In the genomic region with DNA sequence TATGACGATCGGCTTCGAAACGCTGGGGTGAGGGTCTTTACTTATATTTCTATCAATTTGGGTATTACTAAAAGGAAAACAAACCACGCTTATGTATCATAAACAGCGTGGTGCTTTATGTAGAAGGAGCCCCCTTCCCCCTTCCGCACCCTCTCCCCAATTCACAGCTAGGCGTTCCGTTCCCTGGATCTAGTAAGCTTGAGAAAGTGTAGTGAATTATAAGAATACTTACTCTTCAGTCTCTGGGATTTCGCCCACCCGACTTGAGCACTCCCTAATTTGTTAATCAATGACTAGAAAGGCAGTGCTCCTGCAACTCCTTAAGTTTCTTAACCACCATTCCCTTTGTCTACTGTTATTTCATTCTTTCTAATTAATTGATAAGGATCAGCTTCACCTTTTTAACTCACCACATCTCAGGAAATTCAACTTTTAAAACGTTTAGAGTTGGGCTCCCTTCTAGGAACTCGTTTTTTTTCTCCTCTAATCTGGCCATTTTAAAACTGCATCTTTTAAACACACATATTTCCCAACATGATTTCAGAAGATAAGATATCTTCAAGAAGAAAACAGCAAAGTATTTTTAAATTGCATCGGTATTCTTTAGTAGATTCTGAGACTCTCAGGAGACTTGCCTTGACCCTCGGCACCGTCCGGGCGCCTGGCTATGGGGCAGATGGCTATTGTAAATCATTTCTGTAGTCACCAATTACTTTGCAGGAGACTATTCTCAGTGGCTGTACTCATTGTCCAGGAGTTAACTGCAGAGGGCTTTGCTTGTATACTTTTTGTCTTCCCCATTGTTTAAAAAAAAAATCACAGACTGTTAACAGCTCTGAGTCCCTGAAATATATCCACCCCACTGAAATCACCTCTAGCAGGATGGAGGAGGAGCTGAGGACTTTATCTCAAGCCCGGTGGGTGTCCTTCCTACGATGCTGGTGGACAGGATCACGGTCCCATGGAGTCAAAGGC, we compare ENCODE assay signal across 8 mouse cellular contexts. TPM values are rescaled to one million over a fixed set of nuclear protein-coding genes. Genes with fewer than 3 reads are reported as not detected.
A peak's percentile ranks its signal among the peaks of the same experiment; 100 is the strongest.
DNase-seq lines count a peak whose midpoint lies in the region; ATAC-seq and TF ChIP-seq lines count a peak whose summit lies in the region.

No protein-coding gene starts in this region.

- H3K4me1 ChIP-seq in hindbrain, embryonic 14.5 days (replicated peaks; ENCODE audit: control insufficient read depth, insufficient read depth, low read length) = peaks cover 20% of the 10 kb centered on the region
- H3K4me1 ChIP-seq in midbrain, embryonic 13.5 days (replicated peaks) = peaks cover 22% of the 10 kb centered on the region

- peak overlapping the region; percentile 83 for H3K9ac ChIP-seq in hindbrain, embryonic 14.5 days
- H3K9ac ChIP-seq in midbrain, embryonic 13.5 days (replicated peaks) = peak overlapping the region; percentile 88

- peak overlapping the region; percentile 67 for H3K4me2 ChIP-seq in hindbrain, embryonic 14.5 days (replicated peaks)
- H3K4me2 ChIP-seq in midbrain, embryonic 13.5 days (replicated peaks) = peak overlapping the region; percentile 92

- DNase-seq in gastrocnemius, adult 2 months = no peak
- DNase-seq in gastrocnemius, postnatal 10 days = no peak
- peak; percentile 59 for DNase-seq in embryo, embryonic 10 days (ENCODE audit: low spot score)
- no peak for DNase-seq in hindbrain, embryonic 14.5 days (ENCODE audit: low spot score)
- no peak for DNase-seq in right cerebral cortex, adult 18-20 months
- no peak for DNase-seq in adrenal gland, postnatal 25 days
- DNase-seq in gastrocnemius, postnatal 36 days = no peak

- peak overlapping the region; percentile 84 for H3K4me3 ChIP-seq in gastrocnemius, adult 2 months
- H3K4me3 ChIP-seq in hindbrain, embryonic 14.5 days (replicated peaks; ENCODE audit: low read length) = peak overlapping the region; percentile 81
- H3K4me3 ChIP-seq in midbrain, embryonic 13.5 days (replicated peaks) = peak overlapping the region; percentile 89

- no peaks in the 10 kb centered on the region for H3K9me3 ChIP-seq in hindbrain, embryonic 14.5 days (ENCODE audit: control insufficient read depth, low read length)
- no peaks in the 10 kb centered on the region for H3K9me3 ChIP-seq in midbrain, embryonic 13.5 days

- under 1% methylated on average over 21 of the region's 21 CpGs for WGBS in hindbrain, embryonic 14.5 days
- under 1% methylated on average over 21 of the region's 21 CpGs for WGBS in midbrain, embryonic 13.5 days

- H3K27ac ChIP-seq in gastrocnemius, adult 2 months = peak overlapping the region; percentile 75; the same call in 1 of the 2 replicates
- H3K27ac ChIP-seq in hindbrain, embryonic 14.5 days = peak overlapping the region; percentile 85
- peak overlapping the region; percentile 92 for H3K27ac ChIP-seq in midbrain, embryonic 13.5 days

- intact Hi-C loops in gastrocnemius, adult 2 months (cut with DNase I) = no loop called here
- intact Hi-C loops in gastrocnemius, postnatal 36 days (cut with DNase I) = no loop called here

- no peak for TF ChIP-seq CTCF in gastrocnemius, adult 2 months (IDR thresholded peaks at IDR 0.05)

- H3K27me3 ChIP-seq in hindbrain, embryonic 14.5 days (ENCODE audit: control insufficient read depth, insufficient read depth, low read length) = no peaks in the 10 kb centered on the region
- no peaks in the 10 kb centered on the region for H3K27me3 ChIP-seq in midbrain, embryonic 13.5 days

- no peaks in the 10 kb centered on the region for H3K36me3 ChIP-seq in hindbrain, embryonic 14.5 days (replicated peaks; ENCODE audit: control insufficient read depth, insufficient read depth)
- no peaks in the 10 kb centered on the region for H3K36me3 ChIP-seq in midbrain, embryonic 13.5 days

- no peak for ATAC-seq in hindbrain, embryonic 14.5 days (ENCODE audit: low FRiP score)
- no peak for ATAC-seq in midbrain, embryonic 13.5 days

RNA-seq across cellular contexts. Expression of gene Gpc6, which starts 2.5 kb away (rescaled TPM):
- 1 to 10 TPM; 1.7 to 4.1 TPM for total RNA-seq in gastrocnemius, adult 2 months (2021)
- 10 to 100 TPM; 14.4 to 17.5 TPM for total RNA-seq in gastrocnemius, postnatal 10 days (2021)
- 17.8 and 18.6 TPM in 2 replicates for polyA plus RNA-seq in hindbrain, embryonic 14.5 days (2014; fragmentation: Nextera tagmentation; extraction: Ambion mirVana)
- polyA plus RNA-seq in midbrain, embryonic 13.5 days (2015; fragmentation: Nextera tagmentation; extraction: Ambion mirVana) = 20.3 and 20.8 TPM in 2 replicates
- total RNA-seq in adrenal gland, postnatal 25 days (2021) = 11.5 and 12.1 TPM in 2 replicates
- 1 to 10 TPM; 2.0 to 2.1 TPM for total RNA-seq in gastrocnemius, postnatal 36 days (2021)
